Mouse (Mus musculus) MN1 (cell line): Measurements from ENCODE around the gene Ppef1.

ENCODE experiments used
- DNase-seq: peaks from one replicate; pipeline ENCODE4 v3.0.0-alpha.2; 2016; ENCODE audit warnings: low spot score

The Ppef1 gene

GRCm38 (mm10) chrX:160598055-160598454 is 137.5 kb downstream of the Ppef1 start:
- no peak for DNase-seq

- DNase-seq = no peak
Measured at GRCm38 (mm10) chrX:160592933-160593332, 142.6 kb downstream of the Ppef1 start.

GRCm38 (mm10) chrX:160590147-160590546 is 145.4 kb downstream of the Ppef1 start:
- DNase-seq = no peak

- DNase-seq = no peak
Measured at GRCm38 (mm10) chrX:160588523-160588922, 147.0 kb downstream of the Ppef1 start.

- DNase-seq = no peak
Measured at GRCm38 (mm10) chrX:160585110-160585509, 150.5 kb downstream of the Ppef1 start.

GRCm38 (mm10) chrX:160584148-160584838 is 151.3 kb downstream of the Ppef1 start:
- no peak for DNase-seq

- DNase-seq = peak; percentile 9
Measured at GRCm38 (mm10) chrX:160583589-160583988, 152.0 kb downstream of the Ppef1 start.
